Mouse (Mus musculus): Measurements from ENCODE around the gene Smim13.

The Smim13 gene

DNA sequence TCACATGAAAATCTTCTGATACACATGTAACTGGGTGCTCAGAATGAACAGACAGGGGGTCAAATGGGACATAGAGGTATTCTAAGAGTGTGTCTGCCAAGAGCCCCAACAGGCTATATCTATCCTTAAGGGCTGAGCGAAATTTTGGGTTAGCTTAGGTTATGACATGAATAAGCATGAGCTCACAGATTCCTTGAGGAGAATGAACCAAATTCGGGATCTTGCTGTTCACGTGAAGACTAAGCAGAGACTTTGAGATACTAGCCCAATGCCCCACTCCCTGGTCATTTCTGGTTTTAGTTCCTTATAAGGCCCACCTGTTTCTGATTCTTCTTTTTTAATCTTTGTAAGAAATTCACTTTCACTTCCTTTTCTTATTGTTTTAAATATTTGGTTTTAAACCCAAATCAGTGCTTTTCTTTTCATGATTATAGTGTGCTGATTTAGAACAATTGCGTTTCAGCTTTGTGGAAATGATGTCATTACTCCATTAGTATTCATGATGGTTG is 41.9 kb downstream of the Smim13 start:
- DNase-seq (ENCODE audit: low spot score), result no peak

- peak; percentile 50 for DNase-seq (ENCODE audit: low spot score)
Observed at GRCm38 (mm10) chr13:41293595-41293994, 44.0 kb downstream of the Smim13 start.

- DNase-seq (ENCODE audit: low spot score), result no peak
Observed at GRCm38 (mm10) chr13:41295886-41296285, 46.2 kb downstream of the Smim13 start.

DNA sequence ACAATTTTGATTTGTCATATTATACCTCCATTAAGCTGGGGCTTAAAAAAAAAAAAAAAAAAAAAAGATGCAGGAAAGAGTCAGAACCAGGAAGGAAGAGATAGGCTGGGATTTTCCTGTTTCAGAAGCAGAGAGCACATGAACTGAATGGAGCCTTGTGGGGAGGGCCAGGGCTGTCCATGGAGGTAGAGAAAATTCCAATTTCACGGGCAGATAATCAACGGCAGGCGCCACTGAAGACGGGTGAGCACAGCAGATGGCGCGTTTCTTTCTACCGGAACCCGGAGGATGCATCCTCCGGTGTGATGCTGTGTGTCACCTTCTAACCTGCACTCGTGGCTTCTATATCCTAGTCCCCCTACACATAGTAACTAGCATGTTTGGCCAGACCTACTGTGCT is 46.8 kb downstream of the Smim13 start:
- DNase-seq (ENCODE audit: low spot score), result peak; percentile 42

DNA sequence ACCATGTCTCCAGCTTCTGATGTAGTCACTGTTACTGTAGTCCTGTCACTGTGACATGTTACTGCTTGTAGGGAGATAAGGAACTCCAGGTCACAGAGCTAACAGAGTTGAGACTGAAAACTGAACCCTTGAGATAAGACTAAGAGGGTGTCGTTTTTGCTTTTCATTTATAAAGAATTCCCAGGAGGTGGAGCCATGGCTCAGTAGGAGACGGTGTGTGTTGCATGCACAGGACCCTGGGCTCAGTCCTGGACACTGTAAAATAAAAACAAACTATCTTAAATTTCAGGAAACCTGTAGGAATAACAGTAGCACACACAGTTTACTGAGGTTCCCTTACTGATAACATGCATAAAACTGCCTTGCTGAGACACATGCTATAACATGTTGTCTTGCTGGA is 48.9 kb downstream of the Smim13 start:
- no peak for DNase-seq (ENCODE audit: low spot score)

DNA sequence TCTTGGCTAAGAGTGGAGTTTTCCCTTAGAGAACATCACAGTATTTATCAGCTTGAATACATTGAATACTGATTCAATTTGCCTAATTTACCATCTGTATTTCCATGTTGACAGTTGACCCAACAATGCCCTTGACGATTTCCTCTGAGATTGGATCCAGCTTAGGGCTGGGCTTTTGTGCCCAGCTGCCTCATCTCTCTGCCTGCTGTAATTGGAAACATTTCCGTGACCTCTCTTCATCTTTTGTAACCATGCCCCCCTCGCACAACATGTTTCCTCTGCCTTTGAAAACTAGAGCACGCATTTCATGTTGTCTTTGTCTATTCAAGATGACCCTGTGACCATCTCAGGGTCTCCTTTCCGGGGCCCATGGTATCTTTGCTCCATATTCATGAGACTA is 49.4 kb downstream of the Smim13 start:
- peak; percentile 62 for DNase-seq (ENCODE audit: low spot score)

GRCm38 (mm10) chr13:41300037-41300436 is 50.4 kb downstream of the Smim13 start:
- DNase-seq (ENCODE audit: low spot score), result peak; percentile 14

DNA sequence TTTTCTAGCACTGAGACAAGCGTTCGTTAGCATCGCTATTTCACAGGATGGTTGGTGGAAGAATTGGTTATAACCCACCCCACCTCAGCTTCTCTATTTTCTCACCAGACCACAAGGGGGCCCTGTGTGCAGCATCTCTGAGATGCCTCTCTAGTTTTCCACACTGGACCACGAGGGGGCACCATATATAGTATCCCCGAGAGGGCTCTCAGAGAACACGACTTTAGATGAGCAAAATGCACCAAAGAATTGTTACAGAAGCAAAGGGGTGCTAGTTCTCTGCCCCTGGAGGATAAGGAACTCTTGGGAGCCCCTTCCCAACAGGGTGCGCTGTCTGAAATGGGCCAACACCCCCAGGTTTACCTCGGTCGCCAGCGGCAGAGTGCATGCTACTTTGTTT is 53.1 kb downstream of the Smim13 start:
- DNase-seq (ENCODE audit: low spot score), result peak; percentile 75

GRCm38 (mm10) chr13:41320749-41321148 is 71.1 kb downstream of the Smim13 start:
- DNase-seq (ENCODE audit: low spot score), result no peak

DNA sequence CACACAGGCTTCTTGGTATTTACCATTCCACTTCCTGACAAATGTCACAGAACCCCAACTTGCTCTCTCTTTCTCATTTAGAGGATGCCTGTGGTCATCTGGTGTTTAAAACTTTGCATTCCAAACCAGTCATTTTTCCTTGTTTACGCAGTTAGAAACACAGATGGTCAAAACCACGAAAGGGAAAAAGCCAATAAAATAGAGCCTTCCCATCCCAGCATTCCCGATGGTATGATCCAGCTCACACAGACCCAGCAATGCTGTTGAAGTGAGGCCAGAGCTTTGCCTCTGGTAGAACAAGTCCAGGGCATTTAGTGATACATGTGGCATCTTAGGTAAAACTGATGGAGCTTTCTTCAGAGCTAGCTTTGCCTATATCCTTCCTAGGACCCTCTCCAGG is 71.8 kb downstream of the Smim13 start:
- no peak for DNase-seq (ENCODE audit: low spot score)

- no peak for DNase-seq (ENCODE audit: low spot score)
Observed at GRCm38 (mm10) chr13:41324631-41325030, 75.0 kb downstream of the Smim13 start.

GRCm38 (mm10) chr13:41325346-41325745 is 75.7 kb downstream of the Smim13 start:
- DNase-seq (ENCODE audit: low spot score), result no peak

GRCm38 (mm10) chr13:41326134-41326533 is 76.5 kb downstream of the Smim13 start:
- no peak for DNase-seq (ENCODE audit: low spot score)

All from embryo, embryonic 10 days (tissue).